Mouse (Mus musculus) heart, postnatal 0 days (tissue): ENCODE results near the gene Crtap.

Experiments
- CTCF ChIP-seq: IDR thresholded peaks from 2 replicates; pipeline ENCODE4 v1.5.1; 2016; ENCODE audit warnings: antibody characterized with exemption, control low read depth, low read depth
- EP300 ChIP-seq: IDR thresholded peaks from 2 replicates; pipeline ENCODE4 v1.6.1; 2016; ENCODE audit warnings: antibody characterized with exemption, low read depth

GRCm38 (mm10) chr9:114427425-114427824, 37.0 kb upstream of the Crtap start:
- no peak for TF ChIP-seq EP300
- no peak for TF ChIP-seq CTCF
